Mouse (Mus musculus): ENCODE results near the gene Dnaic2.

- TF ChIP-seq TCF12 (IDR thresholded peaks at IDR 0.05; ENCODE audit: low read depth, low read length) (no peak), ZKSCAN1 (IDR thresholded peaks at IDR 0.05; ENCODE audit: borderline replicate concordance, low read depth, low read length) (no peak), UBTF (IDR thresholded peaks at IDR 0.05; ENCODE audit: low read depth, low read length) (no peak), CTCF (conservative IDR thresholded peaks at IDR 0.05 in 1 of 2, IDR thresholded peaks at IDR 0.05 in 1 of 2; ENCODE audit: low read depth in 2 of 2, low read length in 2 of 2) (no peak), POLR2A (IDR thresholded peaks at IDR 0.05; ENCODE audit: low read depth, low read length) (no peak), MXI1 (IDR thresholded peaks at IDR 0.05; ENCODE audit: low read depth, low read length) (no peak), ZMIZ1 (IDR thresholded peaks at IDR 0.05; ENCODE audit: low read depth, low read length) (no peak), EP300 (IDR thresholded peaks at IDR 0.05; ENCODE audit: low read length) (no peak), CHD2 (IDR thresholded peaks at IDR 0.05; ENCODE audit: low read length) (no peak), MYC (IDR thresholded peaks at IDR 0.05; ENCODE audit: low read depth, low read length) (no peak), USF1 (IDR thresholded peaks at IDR 0.05; ENCODE audit: low read depth, low read length) (no peak), E2F4 (IDR thresholded peaks at IDR 0.05; ENCODE audit: insufficient replicate concordance, low read depth, low read length) (no peak), ZC3H11A (IDR thresholded peaks at IDR 0.05; ENCODE audit: low read depth, low read length) (no peak)
These were observed 52.9 kb downstream of the Dnaic2 start for GRCm38 (mm10) chr11:114780076-114780475.
